Mouse (Mus musculus) limb, embryonic 14.5 days (tissue): Measurements from ENCODE around the gene Ctxn1. TPM values are rescaled to one million over a fixed set of nuclear protein-coding genes. Genes with fewer than 3 reads are reported as not detected.

Experiments used
- ATAC-seq: fragments of 200-750 bp; cut with Nextera tagmentation; 2 replicates; pipeline ENCODE4 v1.8.0; 2017; ENCODE audit warnings: low read depth, moderate number of reproducible peaks, moderate TSS enrichment; ENCODE audit not compliant: low FRiP score
- DNase-seq: peaks from one replicate; pipeline ENCODE4 v3.0.0-alpha.2; 2015; ENCODE audit warnings: low spot score
- H3K27ac ChIP-seq: fragments of 300-500 bp; sonication (generic); replicated peaks from 2 replicates; pipeline ENCODE4 v1.5.1; 2014; ENCODE audit warnings: low read depth, mild to moderate bottlenecking, low read length, moderate library complexity, mixed read lengths
- H3K27me3 ChIP-seq: fragments of 300-500 bp; sonication (generic); 2 replicates; pipeline ENCODE4 v1.6.1; 2014; ENCODE audit warnings: low read length, mixed read lengths; ENCODE audit not compliant: control insufficient read depth, insufficient read depth
- H3K36me3 ChIP-seq: fragments of 300-500 bp; sonication (generic); 2 replicates; pipeline ENCODE4 v1.6.1; 2014; ENCODE audit warnings: mild to moderate bottlenecking, low read length, moderate library complexity, mixed read lengths; ENCODE audit not compliant: control insufficient read depth, insufficient read depth
- H3K4me1 ChIP-seq: fragments of 300-500 bp; sonication (generic); 2 replicates; pipeline ENCODE4 v1.6.1; 2014; ENCODE audit warnings: antibody characterized with exemption, low read length, mixed read lengths; ENCODE audit not compliant: control insufficient read depth, insufficient read depth
- H3K4me2 ChIP-seq: fragments of 300-500 bp; sonication (generic); replicated peaks from 2 replicates; pipeline ENCODE4 v1.6.1; 2014; ENCODE audit warnings: low read depth, mild to moderate bottlenecking, low read length, moderate library complexity; ENCODE audit not compliant: severe bottlenecking
- H3K4me3 ChIP-seq: fragments of 300-500 bp; sonication (generic); replicated peaks from 2 replicates; pipeline ENCODE4 v1.5.1; 2014; ENCODE audit warnings: low read length
- H3K9ac ChIP-seq: fragments of 300-500 bp; sonication (generic); 2 replicates; pipeline ENCODE4 v1.6.1; 2014; ENCODE audit warnings: mild to moderate bottlenecking, low read depth, low read length, moderate library complexity; ENCODE audit not compliant: severe bottlenecking
- H3K9me3 ChIP-seq: fragments of 300-500 bp; sonication (generic); 2 replicates; pipeline ENCODE4 v1.6.1; 2016; ENCODE audit warnings: low read length; ENCODE audit not compliant: control insufficient read depth
- POLR2A ChIP-seq: fragments of 200-500 bp; IDR thresholded peaks from 2 replicates; pipeline ENCODE4 v1.8.0; 2012; ENCODE audit warnings: inconsistent platforms, mild to moderate bottlenecking, moderate library complexity, borderline replicate concordance; ENCODE audit not compliant: insufficient read depth, insufficient read length; ENCODE audit errors: extremely low read depth
- WGBS: fragments of 180-500 bp; shearing (Covaris S2); extraction: QIAGEN DNeasy Blood & Tissue Kit; methylation state at CpG from one replicate; pipeline ENCODE4 v1.1.7; 2014; 5-methylcytosine and 5-hydroxymethylcytosine counted together
- polyA plus RNA-seq, 2 experiments: library from polyadenylated mRNA; depleted of rRNA in 1 of 2; stranded (reverse) in 1 of 2; unstranded in 1 of 2; fragments of >200 nt; fragmentation: Nextera tagmentation in 1 of 2; extraction: Ambion mirVana in 1 of 2; gene quantifications; 2 replicates each; pipeline versions ENCODE4 v1.2.1 to v1.2.3; 2012 to 2014

The Ctxn1 gene
- polyA plus RNA-seq, 2 experiments: 54.9 to 102 TPM

DNA sequence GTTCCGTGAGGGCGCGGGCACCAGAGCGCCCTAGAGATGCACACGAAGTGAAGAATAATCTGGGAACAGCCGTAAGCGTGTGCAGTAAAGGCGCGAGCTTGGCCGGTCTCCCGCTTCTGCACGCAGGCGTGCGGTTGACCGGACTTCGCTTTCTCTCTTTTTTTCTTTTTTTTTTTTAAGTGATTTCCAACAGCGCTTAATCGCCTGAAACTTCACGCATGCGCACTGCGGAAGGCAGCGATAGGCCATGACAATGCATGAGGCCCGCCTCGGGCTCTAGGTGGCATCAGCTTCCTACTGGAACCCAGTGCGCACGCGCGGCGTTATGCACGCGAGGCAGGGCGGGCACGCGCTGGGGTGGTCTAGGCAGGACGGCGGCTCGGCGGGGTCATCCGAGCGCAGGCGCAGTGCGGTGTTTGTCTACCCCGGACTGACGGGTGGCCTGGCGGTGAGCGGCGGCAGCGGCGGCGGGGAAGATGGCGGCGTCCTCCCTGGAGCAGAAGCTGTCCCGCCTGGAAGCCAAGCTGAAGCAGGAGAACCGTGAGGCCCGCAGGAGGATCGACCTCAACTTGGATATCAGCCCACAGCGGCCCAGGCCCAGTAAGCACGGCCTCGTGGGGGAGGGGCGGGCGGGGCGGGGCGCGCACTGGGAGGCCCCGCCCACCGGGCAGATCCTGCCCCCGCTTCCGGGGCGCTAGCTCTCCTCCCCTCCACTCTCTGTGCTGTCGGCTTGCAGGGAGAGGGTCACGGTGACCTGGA, 20.5 kb downstream of the Ctxn1 start, which contains the start of the genes Map2k7 and Gm49320:
Map2k7 (plus strand) TSS at position 307 of the 759 bp plus-strand sequence.
Gm49320 (plus strand) TSS at position 432 of the 759 bp plus-strand sequence.
- H3K27ac ChIP-seq: peak within 1 kb of the TSS; percentile 93
- no peaks in the 10 kb centered on the region for H3K27me3 ChIP-seq
- peak within 1 kb of the TSS; percentile 86 for H3K4me2 ChIP-seq
- peak within 1 kb of the TSS; percentile 88 for H3K9ac ChIP-seq
- peaks cover 16% of the 10 kb centered on the region for H3K4me1 ChIP-seq
- under 1% methylated on average over 57 of the region's 71 CpGs for WGBS
- ATAC-seq (peak; percentile 94), DNase-seq (peak; percentile 100)
- TF ChIP-seq POLR2A: peak; percentile 80; the same call in 1 of the 2 replicates
- H3K9me3 ChIP-seq: no peaks in the 10 kb centered on the region
- peak within 1 kb of the TSS; percentile 82 for H3K4me3 ChIP-seq
- H3K36me3 ChIP-seq: peaks cover 26% of the 10 kb centered on the region

DNA sequence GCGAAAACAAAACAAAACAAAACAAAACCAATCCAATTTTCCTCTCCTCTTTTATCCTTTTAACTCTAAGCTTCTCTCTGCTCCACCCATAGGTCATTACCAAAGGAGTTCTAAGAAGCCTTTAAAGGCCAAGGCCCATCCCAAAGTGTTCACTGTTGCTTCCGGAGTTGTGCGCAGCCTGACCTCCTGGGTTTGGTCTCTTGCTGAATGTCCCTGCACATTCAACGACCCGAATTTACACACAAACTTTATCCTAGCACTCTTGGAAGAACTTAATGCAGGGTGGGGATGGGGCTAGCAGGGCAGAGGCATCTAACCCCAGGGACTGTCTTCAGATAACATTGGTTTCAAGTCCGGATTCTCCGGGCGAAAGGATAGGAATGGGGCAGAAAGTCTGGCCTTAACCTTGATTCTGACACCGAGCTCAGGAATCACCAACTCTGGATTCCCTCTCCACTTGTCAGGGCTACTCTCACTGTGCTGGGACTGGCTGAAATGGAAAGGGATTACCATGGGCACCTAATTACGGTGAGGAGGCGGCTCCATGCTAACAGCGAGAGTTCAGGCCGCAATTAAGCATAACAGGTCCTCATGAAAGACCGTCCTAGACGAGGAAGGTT, 21.1 kb downstream of the Ctxn1 start:
- Histone ChIP-seq H3K36me3 (peaks cover 20% of the 10 kb centered on the region), H3K4me1 (peaks cover 16% of the 10 kb centered on the region), H3K27me3 (no peaks in the 10 kb centered on the region), H3K27ac (peak overlapping the region; percentile 93), H3K9me3 (no peaks in the 10 kb centered on the region), H3K4me2 (peak overlapping the region; percentile 81), H3K9ac (peak overlapping the region; percentile 71), H3K4me3 (peak overlapping the region; percentile 82)
- DNase-seq: no peak
- no peak for ATAC-seq
- WGBS: 20% methylated on average over 15 of the region's 15 CpGs
- no peak for TF ChIP-seq POLR2A

DNA sequence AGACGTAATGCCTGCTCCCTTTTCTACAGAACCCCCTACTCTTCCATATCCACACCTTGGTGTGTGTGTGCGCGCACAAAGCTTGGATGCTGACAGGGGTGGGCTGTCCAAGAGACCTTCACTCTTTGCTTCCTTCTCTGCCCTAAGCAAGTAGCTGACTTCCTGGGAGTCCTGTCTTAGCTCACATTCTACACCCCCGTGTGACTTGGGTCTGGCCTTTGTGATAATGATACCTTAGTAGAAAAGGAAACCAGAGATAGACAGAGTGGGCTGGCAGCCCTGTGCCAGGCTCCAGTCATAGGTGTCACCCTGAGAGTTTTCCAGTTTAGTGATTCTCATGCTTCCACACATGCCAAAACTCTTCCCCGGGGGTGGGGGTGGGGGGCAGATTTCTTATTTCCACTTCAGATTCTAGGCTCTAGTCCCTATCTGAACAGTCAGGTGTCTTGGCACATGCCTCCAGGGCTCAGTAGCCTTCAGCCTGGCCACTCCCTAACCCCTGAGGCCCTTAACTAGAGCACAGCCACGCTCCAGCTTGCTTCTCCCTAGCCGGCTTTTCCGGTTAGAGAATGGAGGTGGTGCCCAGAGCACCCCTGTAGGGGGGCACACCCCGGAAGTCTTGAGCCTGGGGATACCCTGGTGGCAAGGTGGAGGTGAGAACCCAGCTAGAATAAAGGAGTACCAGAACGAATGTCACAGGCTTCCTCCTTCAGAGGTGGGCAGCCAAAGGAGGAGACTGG, 28.3 kb downstream of the Ctxn1 start:
- Histone ChIP-seq H3K27me3 (peaks cover 14% of the 10 kb centered on the region), H3K4me2 (no peak overlapping the region), H3K36me3 (no peaks in the 10 kb centered on the region), H3K9me3 (no peaks in the 10 kb centered on the region), H3K27ac (no peak overlapping the region), H3K4me3 (no peak overlapping the region), H3K4me1 (peaks cover 6% of the 10 kb centered on the region; the same call in 1 of the 2 replicates), H3K9ac (no peak overlapping the region)
- no peak for DNase-seq
- TF ChIP-seq POLR2A: no peak
- WGBS: 51% methylated on average over 10 of the region's 10 CpGs
- ATAC-seq: no peak

DNA sequence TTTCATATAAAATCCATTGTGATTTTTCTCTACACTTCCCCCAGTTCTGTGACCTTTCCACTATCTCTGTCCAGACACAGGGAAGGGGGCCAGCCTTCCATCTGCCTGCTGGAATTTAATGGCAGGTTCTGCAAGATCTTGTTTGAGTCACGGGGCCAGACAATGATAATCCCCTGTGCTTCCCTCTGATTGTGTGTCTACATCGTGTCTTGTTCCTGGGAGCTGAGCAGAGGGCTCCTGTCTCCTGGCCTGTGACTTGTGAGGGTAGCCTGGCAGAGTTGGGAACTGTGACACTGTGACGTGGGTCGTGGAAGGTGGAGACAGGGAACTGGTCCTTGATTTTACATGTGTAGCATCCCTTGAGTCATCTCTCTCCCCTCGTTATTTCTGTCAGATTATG, 29.3 kb downstream of the Ctxn1 start:
- ATAC-seq (no peak), DNase-seq (no peak)
- Histone ChIP-seq H3K36me3 (no peaks in the 10 kb centered on the region), H3K4me1 (peaks cover 6% of the 10 kb centered on the region; the same call in 1 of the 2 replicates), H3K27me3 (peaks cover 14% of the 10 kb centered on the region), H3K9ac (no peak overlapping the region), H3K4me2 (no peak overlapping the region), H3K27ac (no peak overlapping the region), H3K4me3 (no peak overlapping the region), H3K9me3 (no peaks in the 10 kb centered on the region)
- WGBS: 67% methylated on average over 5 of the region's 5 CpGs
- TF ChIP-seq POLR2A: no peak

DNA sequence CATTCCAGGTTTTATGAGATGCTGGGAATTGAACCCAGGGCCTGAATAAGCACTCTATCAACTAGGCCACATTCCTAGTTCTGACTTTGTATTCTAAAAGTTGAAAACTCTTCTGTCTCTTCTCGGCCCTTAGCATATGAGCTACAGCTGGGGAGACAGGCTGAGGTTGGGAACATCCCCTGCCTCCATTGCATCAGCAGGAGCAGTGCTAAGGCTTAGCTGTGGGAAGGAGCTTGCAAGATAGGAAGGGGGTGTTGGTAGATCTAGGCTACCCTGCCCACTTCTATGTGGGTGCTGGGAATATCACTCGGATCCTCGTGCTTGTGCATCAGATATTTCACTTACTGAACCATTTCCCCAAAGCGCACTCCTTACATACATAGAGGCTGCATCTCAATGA, 31.2 kb downstream of the Ctxn1 start:
- Histone ChIP-seq H3K36me3 (no peaks in the 10 kb centered on the region), H3K27ac (no peak overlapping the region), H3K4me3 (no peak overlapping the region), H3K4me1 (peaks cover 6% of the 10 kb centered on the region; the same call in 1 of the 2 replicates), H3K27me3 (peaks cover 14% of the 10 kb centered on the region), H3K4me2 (no peak overlapping the region), H3K9ac (no peak overlapping the region), H3K9me3 (no peaks in the 10 kb centered on the region)
- no peak for ATAC-seq
- no peak for DNase-seq
- TF ChIP-seq POLR2A: no peak
- WGBS: 93% methylated on average over 4 of the region's 4 CpGs
